Mouse (Mus musculus): ENCODE results near the gene Tmem132d.

- TF ChIP-seq POLR2A (IDR thresholded peaks at IDR 0.05; ENCODE audit: borderline replicate concordance, extremely low read depth, low read depth, low read length) = no peak
- TF ChIP-seq CTCF (IDR thresholded peaks at IDR 0.05; ENCODE audit: insufficient read depth, low read length) = no peak
Observed at GRCm38 (mm10) chr5:128414056-128414455, 18.8 kb downstream of the Tmem132d start.
